In genomic region chr4:138172686-138173085, GRCm38 (mm10) we compare ENCODE assay signal across 24 mouse cellular contexts. TPM values are rescaled to one million over a fixed set of nuclear protein-coding genes. Genes with fewer than 3 reads are reported as not detected.
DNase-seq lines count a peak whose midpoint lies in the region; ATAC-seq and TF ChIP-seq lines count a peak whose summit lies in the region.
"Had no signal": no experiment of that assay in that cellular context is flagged by ENCODE, and none has a peak within 500 bp of the region (broad histone marks: within the 10 kb centered on the region; RNA-seq: fewer than 3 reads in every experiment).

No protein-coding gene starts in this region.

- H3K27me3 ChIP-seq in CH12.LX (replicated peaks): no peaks in the 10 kb centered on the region
- H3K27me3 ChIP-seq: embryonic facial prominence, embryonic 13.5 days; embryonic facial prominence, embryonic 15.5 days; forebrain, embryonic 12.5 days had no signal

- dilution Hi-C loops in CH12.LX (cut with MboI; ENCODE audit: extremely low pct_ligation_motif_present, extremely low pct_unique_long_range_greater_than_20kb, low sequenced_read_pairs): no loop called here

- TF ChIP-seq RAD21 in CH12.LX (IDR thresholded peaks at IDR 0.05; ENCODE audit: low read depth, low read length): no peak

- no peak overlapping the region for H3K9ac ChIP-seq in CH12.LX (ENCODE audit: insufficient read depth, low read depth)
- H3K9ac ChIP-seq: embryonic facial prominence, embryonic 13.5 days; embryonic facial prominence, embryonic 15.5 days; forebrain, embryonic 12.5 days had no signal

- ATAC-seq in granulocyte monocyte progenitor cell, adult 5-6 weeks (replicated peaks; ENCODE audit: poor library complexity, severe bottlenecking): peak; percentile 59
- peak; percentile 63 for ATAC-seq in megakaryocyte progenitor cell, adult 5-6 weeks (replicated peaks; ENCODE audit: poor library complexity)
- no peak for ATAC-seq in frontal cortex, adult (ENCODE audit: low TSS enrichment)
- ATAC-seq: CD4-positive, CD25-positive, alpha-beta regulatory T cell, adult 4 months; forebrain, embryonic 14.5 days; forebrain, embryonic 16.5 days had no signal

- H3K9me3 ChIP-seq in CH12.LX (replicated peaks; ENCODE audit: low read length): no peaks in the 10 kb centered on the region
- H3K9me3 ChIP-seq: embryonic facial prominence, embryonic 13.5 days; embryonic facial prominence, embryonic 15.5 days; forebrain, embryonic 10.5 days; forebrain, embryonic 12.5 days had no signal

- TF ChIP-seq EP300 in CH12.LX (IDR thresholded peaks at IDR 0.05; ENCODE audit: low read length): no peak

- no peak overlapping the region for H3K4me2 ChIP-seq in CH12.LX (ENCODE audit: insufficient read depth, low read depth, poor library complexity, severe bottlenecking)
- H3K4me2 ChIP-seq: embryonic facial prominence, embryonic 13.5 days; embryonic facial prominence, embryonic 15.5 days; forebrain, embryonic 12.5 days had no signal

- H3K79me2 ChIP-seq in CH12.LX (replicated peaks; ENCODE audit: control insufficient read depth, extremely low read depth, insufficient read depth, poor library complexity, severe bottlenecking): no peaks in the 10 kb centered on the region

- TF ChIP-seq CTCF in CH12.LX (conservative IDR thresholded peaks at IDR 0.05 in 1 of 2, IDR thresholded peaks at IDR 0.05 in 1 of 2; ENCODE audit: low read depth in 2 of 2, low read length in 2 of 2): no peak

- no peak overlapping the region for H3K4me3 ChIP-seq in CH12.LX (replicated peaks in 1 of 3; ENCODE audit: low read depth in 2 of 3, low read length in 2 of 3, poor library complexity in 1 of 3)
- H3K4me3 ChIP-seq: embryonic facial prominence, embryonic 13.5 days; embryonic facial prominence, embryonic 15.5 days; erythroblast, embryonic 14.5 days; forebrain, embryonic 10.5 days; forebrain, embryonic 12.5 days had no signal

- no peak for TF ChIP-seq POLR2A in CH12.LX (IDR thresholded peaks at IDR 0.05; ENCODE audit: low read depth, low read length)

- peaks cover 67 to 81% of the 10 kb centered on the region in 2 experiments for H3K36me3 ChIP-seq in CH12.LX (replicated peaks in 1 of 2; ENCODE audit: control insufficient read depth in 1 of 2, insufficient read depth in 1 of 2, low read length in 1 of 2)

- DNase-seq in CH12.LX (ENCODE audit: extremely low read depth): peak; percentile 70
- no peak for DNase-seq in layer of hippocampus, adult 11-12 months (ENCODE audit: low spot score)
- DNase-seq in thymus, postnatal 0 days (ENCODE audit: low spot score): no peak
- DNase-seq: adrenal gland, adult 2 months; adrenal gland, postnatal 10 days; adrenal gland, postnatal 25 days; B cell, adult 2 months; cerebellum, adult 11 months; cerebellum, adult 18-20 months; cerebellum, adult 8-10 months; cerebellum, adult 9-11 months; cerebellum, postnatal 14 days; embryo, embryonic 11 days had no signal

- in situ Hi-C loops in CH12.LX (cut with MboI; ENCODE audit: low pct_ligation_motif_present, low pct_unique_long_range_greater_than_20kb, low sequenced_read_pairs): no loop called here

- H3K27ac ChIP-seq in CH12.LX (ENCODE audit: insufficient read depth, low read depth): no peak overlapping the region
- H3K27ac ChIP-seq: embryonic facial prominence, embryonic 13.5 days; embryonic facial prominence, embryonic 15.5 days; forebrain, embryonic 10.5 days; forebrain, embryonic 12.5 days had no signal

- H3K4me1 ChIP-seq in CH12.LX (ENCODE audit: control insufficient read depth in 1 of 2, insufficient read depth in 2 of 2): peaks cover 5 to 53% of the 10 kb centered on the region in 2 experiments; a peak in 3 of 4 replicates
- H3K4me1 ChIP-seq: embryonic facial prominence, embryonic 13.5 days; embryonic facial prominence, embryonic 15.5 days; forebrain, embryonic 10.5 days; forebrain, embryonic 12.5 days had no signal

TF ChIP-seq in CH12.LX, 34 proteins besides CTCF, POLR2A, EP300 and RAD21:
- TF ChIP-seq UBTF (IDR thresholded peaks at IDR 0.05; ENCODE audit: low read depth, low read length) (no peak), MYC (IDR thresholded peaks at IDR 0.05; ENCODE audit: low read depth, low read length) (peak; percentile 64; the same call in 1 of the 2 replicates), MAX (IDR thresholded peaks at IDR 0.05; ENCODE audit: low read length) (peak; percentile 48; the same call in 1 of the 2 replicates), PAX5 (IDR thresholded peaks at IDR 0.05; ENCODE audit: low read length) (no peak), GABPA (IDR thresholded peaks at IDR 0.05; ENCODE audit: insufficient replicate concordance, low read depth, low read length) (no peak), MAFK (IDR thresholded peaks at IDR 0.05; ENCODE audit: insufficient replicate concordance, low read length) (0 out of 2 replicates have a peak, but pooled peaks have one; percentile 50), MAZ (IDR thresholded peaks at IDR 0.05; ENCODE audit: low read depth, low read length) (no peak), ZNF384 (IDR thresholded peaks at IDR 0.05; ENCODE audit: low read depth, low read length) (peak; percentile 95)
TF ChIP-seq in CH12.LX: peak in this region for 4.

RNA-seq across cellular contexts. Expression of gene Hp1bp3, which starts 43.4 kb away (rescaled TPM):
- total RNA-seq in CH12.LX (2012; rRNA removed) (61.9 and 67.7 TPM in 2 replicates), CH12.LX (2014; rRNA removed) (66.9 and 73.7 TPM in 2 replicates)
- 78.2 and 84.2 TPM in 2 replicates for polyA plus RNA-seq in CH12.LX (2012; ENCODE audit: insufficient read length, low read depth)
- total RNA-seq in granulocyte monocyte progenitor cell, adult 5-6 weeks (2014; fragmentation: Nextera tagmentation): 203 and 218 TPM in 2 replicates
- 221 and 239 TPM in 2 replicates for total RNA-seq in granulocyte monocyte progenitor cell, adult 5-6 weeks (2017)
- total RNA-seq in megakaryocyte progenitor cell, adult 5-6 weeks (2015): 147 and 172 TPM in 2 replicates
- total RNA-seq in megakaryocyte progenitor cell, adult 5-6 weeks (2017): 214 and 274 TPM in 2 replicates
- polyA plus RNA-seq in thymus, postnatal 0 days (2015; fragmentation: Nextera tagmentation; extraction: Ambion mirVana): 155 and 173 TPM in 2 replicates
